Comparison of ENCODE assay signal across 7 mouse cellular contexts in the genomic region with DNA sequence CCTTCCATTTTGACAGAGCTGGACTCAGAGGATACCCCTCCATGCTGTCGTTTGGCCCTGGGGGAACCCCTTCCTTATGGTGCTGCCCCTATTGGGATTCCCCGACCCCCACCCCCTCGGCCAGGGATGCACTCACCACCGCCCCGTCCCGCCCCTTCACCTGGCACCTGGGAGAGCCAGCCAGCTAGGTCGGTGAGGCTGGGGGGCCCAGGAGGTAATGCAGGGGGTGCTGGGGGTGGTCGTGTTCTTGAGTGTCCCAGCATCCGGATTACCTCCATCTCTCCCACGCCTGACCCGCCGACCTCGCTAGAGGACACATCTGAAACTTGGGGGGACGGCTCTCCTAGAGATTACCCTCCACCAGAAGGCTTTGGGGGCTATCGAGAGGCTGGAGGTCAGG. TPM values are rescaled to one million over a fixed set of nuclear protein-coding genes. Genes with fewer than 3 reads are reported as not detected.
A peak's percentile ranks its signal among the peaks of the same experiment; 100 is the strongest.
DNase-seq lines count a peak whose midpoint lies in the region; ATAC-seq and TF ChIP-seq lines count a peak whose summit lies in the region.

No protein-coding gene starts in this region.

- peaks cover 31% of the 10 kb centered on the region for H3K4me1 ChIP-seq in forebrain, embryonic 16.5 days (replicated peaks; ENCODE audit: control insufficient read depth, insufficient read depth, low read length)
- no peaks in the 10 kb centered on the region; the same call in 1 of the 2 replicates for H3K4me1 ChIP-seq in intestine, postnatal 0 days (replicated peaks; ENCODE audit: control insufficient read depth, insufficient read depth, low read length)
- H3K4me1 ChIP-seq in stomach, embryonic 14.5 days (ENCODE audit: control insufficient read depth, insufficient read depth, low read length), result peaks cover 32% of the 10 kb centered on the region; the same call in 1 of the 2 replicates

- 3% methylated on average over 15 of the region's 15 CpGs for WGBS in forebrain, embryonic 16.5 days
- 23% methylated on average over 15 of the region's 15 CpGs for WGBS in intestine, postnatal 0 days
- WGBS in stomach, embryonic 14.5 days, result 6% methylated on average over 15 of the region's 15 CpGs

- no peak for TF ChIP-seq CTCF in intestine, postnatal 0 days (IDR thresholded peaks at IDR 0.05; ENCODE audit: low read depth)

- H3K9ac ChIP-seq in forebrain, embryonic 16.5 days (replicated peaks; ENCODE audit: low read depth, low read length), result peak overlapping the region; percentile 43
- H3K9ac ChIP-seq in intestine, postnatal 0 days (ENCODE audit: low read depth, low read length), result no peak overlapping the region
- H3K9ac ChIP-seq in stomach, embryonic 14.5 days (replicated peaks; ENCODE audit: low read depth, low read length), result peak overlapping the region; percentile 87

- H3K4me3 ChIP-seq in forebrain, embryonic 16.5 days (replicated peaks; ENCODE audit: low read length), result peak overlapping the region; percentile 50
- H3K4me3 ChIP-seq in intestine, postnatal 0 days (ENCODE audit: low read depth, low read length), result peak overlapping the region; percentile 58
- peak overlapping the region; percentile 80 for H3K4me3 ChIP-seq in stomach, embryonic 14.5 days (ENCODE audit: low read depth, low read length)

- peak overlapping the region; percentile 69 for H3K4me2 ChIP-seq in forebrain, embryonic 16.5 days (ENCODE audit: low read length)
- peak overlapping the region; percentile 85 for H3K4me2 ChIP-seq in intestine, postnatal 0 days (replicated peaks; ENCODE audit: low read depth)
- peak overlapping the region; percentile 65 for H3K4me2 ChIP-seq in stomach, embryonic 14.5 days (replicated peaks; ENCODE audit: low read depth, low read length)

- H3K36me3 ChIP-seq in forebrain, embryonic 16.5 days (ENCODE audit: control insufficient read depth, insufficient read depth), result no peaks in the 10 kb centered on the region
- H3K36me3 ChIP-seq in intestine, postnatal 0 days (ENCODE audit: control insufficient read depth, insufficient read depth), result 0 out of 2 replicates have a peak, but pooled peaks cover 6% of the 10 kb centered on the region
- peaks cover 28% of the 10 kb centered on the region for H3K36me3 ChIP-seq in stomach, embryonic 14.5 days (ENCODE audit: control insufficient read depth, insufficient read depth, low read length)

- H3K9me3 ChIP-seq in forebrain, embryonic 16.5 days (ENCODE audit: control insufficient read depth, low read length), result no peaks in the 10 kb centered on the region
- H3K9me3 ChIP-seq in intestine, postnatal 0 days (ENCODE audit: control insufficient read depth), result no peaks in the 10 kb centered on the region
- H3K9me3 ChIP-seq in stomach, embryonic 14.5 days (ENCODE audit: control insufficient read depth, low read depth, low read length), result no peaks in the 10 kb centered on the region

- ATAC-seq in forebrain, embryonic 16.5 days, result no peak
- ATAC-seq in intestine, postnatal 0 days, result no peak
- no peak for ATAC-seq in stomach, embryonic 14.5 days (ENCODE audit: insufficient number of reproducible peaks, insufficient read depth, low FRiP score, low read depth)

- H3K27ac ChIP-seq in forebrain, embryonic 16.5 days (ENCODE audit: low read length), result no peak overlapping the region
- no peak overlapping the region for H3K27ac ChIP-seq in intestine, postnatal 0 days (ENCODE audit: low read depth, low read length)
- peak overlapping the region; percentile 99; the same call in 1 of the 2 replicates for H3K27ac ChIP-seq in stomach, embryonic 14.5 days (ENCODE audit: low read length)

- DNase-seq in right cerebral cortex, postnatal 4 days, result peak; percentile 6
- DNase-seq in right cerebral cortex, postnatal 36 days (ENCODE audit: low spot score in 2 of 2), result no peak
- DNase-seq in left cerebral cortex, adult 11 months (ENCODE audit: low spot score), result no peak
- no peak for DNase-seq in adrenal gland, adult 8-10 months

- no peaks in the 10 kb centered on the region for H3K27me3 ChIP-seq in forebrain, embryonic 16.5 days (replicated peaks; ENCODE audit: control insufficient read depth, insufficient read depth, low read length)
- 0 out of 2 replicates have a peak, but pooled peaks cover 12% of the 10 kb centered on the region for H3K27me3 ChIP-seq in intestine, postnatal 0 days (replicated peaks; ENCODE audit: control insufficient read depth, insufficient read depth, low read length)
- no peaks in the 10 kb centered on the region for H3K27me3 ChIP-seq in stomach, embryonic 14.5 days (ENCODE audit: control insufficient read depth, insufficient read depth, low read length)

RNA-seq across cellular contexts. Expression of a gene that starts 3.2 kb away (rescaled TPM):
- polyA plus RNA-seq in forebrain, embryonic 16.5 days (2015; fragmentation: Nextera tagmentation; extraction: Ambion mirVana), result 11.7 and 12.3 TPM in 2 replicates
- 5.9 and 6.1 TPM in 2 replicates for polyA plus RNA-seq in intestine, postnatal 0 days (2015; fragmentation: Nextera tagmentation; extraction: Ambion mirVana)
- polyA plus RNA-seq in stomach, embryonic 14.5 days (2014; fragmentation: Nextera tagmentation; extraction: Ambion mirVana), result 54.9 and 56.6 TPM in 2 replicates
- 10 to 100 TPM; 23.3 to 45.1 (median 31.1) TPM for total RNA-seq in adrenal gland, adult 8-10 months (2022)

RNA-seq across cellular contexts. Expression of a gene that starts 27.7 kb away (rescaled TPM):
- 11.3 and 13.2 TPM in 2 replicates for polyA plus RNA-seq in forebrain, embryonic 16.5 days (2015; fragmentation: Nextera tagmentation; extraction: Ambion mirVana)
- polyA plus RNA-seq in intestine, postnatal 0 days (2015; fragmentation: Nextera tagmentation; extraction: Ambion mirVana), result 2.2 and 2.5 TPM in 2 replicates
- polyA plus RNA-seq in stomach, embryonic 14.5 days (2014; fragmentation: Nextera tagmentation; extraction: Ambion mirVana), result 14.2 and 17.2 TPM in 2 replicates
- total RNA-seq in adrenal gland, adult 8-10 months (2022), result 10 to 100 TPM; 14.3 to 23.2 (median 17.2) TPM

RNA-seq across cellular contexts. Expression of a gene that starts 37.5 kb away (rescaled TPM):
- 2.7 and 3.2 TPM in 2 replicates for polyA plus RNA-seq in forebrain, embryonic 16.5 days (2015; fragmentation: Nextera tagmentation; extraction: Ambion mirVana)
- 39.2 and 47.3 TPM in 2 replicates for polyA plus RNA-seq in intestine, postnatal 0 days (2015; fragmentation: Nextera tagmentation; extraction: Ambion mirVana)
- 25.3 and 32.3 TPM in 2 replicates for polyA plus RNA-seq in stomach, embryonic 14.5 days (2014; fragmentation: Nextera tagmentation; extraction: Ambion mirVana)
- total RNA-seq in adrenal gland, adult 8-10 months (2022), result 1 to 10 TPM; 3.0 to 6.2 (median 5.8) TPM

RNA-seq across cellular contexts. Expression of a gene that starts 42.2 kb away (rescaled TPM):
- polyA plus RNA-seq in forebrain, embryonic 16.5 days (2015; fragmentation: Nextera tagmentation; extraction: Ambion mirVana), result 3.2 and 3.7 TPM in 2 replicates
- 3.5 and 4.3 TPM in 2 replicates for polyA plus RNA-seq in intestine, postnatal 0 days (2015; fragmentation: Nextera tagmentation; extraction: Ambion mirVana)
- polyA plus RNA-seq in stomach, embryonic 14.5 days (2014; fragmentation: Nextera tagmentation; extraction: Ambion mirVana), result 4.3 and 5.8 TPM in 2 replicates
- total RNA-seq in adrenal gland, adult 8-10 months (2022), result 1 to 10 TPM; 5.2 to 9.1 (median 7.8) TPM

RNA-seq across cellular contexts. Expression of a gene that starts 58.0 kb away (rescaled TPM):
- 0.14 and 0.21 TPM in 2 replicates for polyA plus RNA-seq in forebrain, embryonic 16.5 days (2015; fragmentation: Nextera tagmentation; extraction: Ambion mirVana)
- polyA plus RNA-seq in intestine, postnatal 0 days (2015; fragmentation: Nextera tagmentation; extraction: Ambion mirVana), result 0.16 and 0.26 TPM in 2 replicates
- polyA plus RNA-seq in stomach, embryonic 14.5 days (2014; fragmentation: Nextera tagmentation; extraction: Ambion mirVana), result 0.36 and 0.45 TPM in 2 replicates
- under 1 TPM in 3 of 4 experiments, not detected in 1; 0.05 to 0.22 (median 0.06) TPM for total RNA-seq in adrenal gland, adult 8-10 months (2022)
